Mouse (Mus musculus): ENCODE results near the gene Csn1s1. TPM values are rescaled to one million over a fixed set of nuclear protein-coding genes. Genes with fewer than 3 reads are reported as not detected.
A peak's percentile ranks its signal among the peaks of the same experiment; 100 is the strongest.

The Csn1s1 gene
- total RNA-seq (2014; rRNA removed; ENCODE audit: low replicate concordance), result not detected in 2 replicates
- polyA plus RNA-seq (2015; fragmentation: Nextera tagmentation; extraction: Ambion mirVana), result not detected in 2 replicates

DNA sequence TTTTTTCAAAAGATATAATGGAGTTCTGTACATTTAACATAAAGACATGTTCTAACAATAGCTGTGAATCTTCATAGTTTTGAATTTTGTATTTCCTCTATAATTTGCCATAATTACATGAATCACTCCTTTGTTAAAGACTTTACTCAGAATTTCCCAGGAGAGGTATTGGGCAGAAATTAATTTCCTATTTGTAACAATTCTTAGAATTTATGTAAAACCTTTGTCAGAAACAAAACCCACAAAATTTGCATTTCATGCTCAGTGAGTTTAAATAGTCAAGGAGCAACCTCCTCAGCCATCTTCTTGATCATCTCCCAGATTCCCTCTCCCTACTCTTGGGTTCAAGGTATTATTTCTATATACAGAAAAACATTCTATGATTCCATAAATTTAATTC is at the start of gene Csn1s1:
Gene Csn1s1, plus strand, starts transcription at position 301 of the 400 bp plus-strand sequence.
- no peak within 1 kb of the TSS for H3K4me2 ChIP-seq (ENCODE audit: low read depth, low read length)
- H3K27ac ChIP-seq (ENCODE audit: low read depth), result no peak within 1 kb of the TSS
- H3K36me3 ChIP-seq (replicated peaks; ENCODE audit: control insufficient read depth, insufficient read depth, low read length), result no peaks in the 10 kb centered on the region
- H3K9me3 ChIP-seq (replicated peaks; ENCODE audit: control insufficient read depth, low read length), result no peaks in the 10 kb centered on the region
- no peaks in the 10 kb centered on the region for H3K4me1 ChIP-seq (ENCODE audit: control insufficient read depth, insufficient read depth)
- TF ChIP-seq CTCF (IDR thresholded peaks at IDR 0.05; ENCODE audit: low read depth) (no peak), EP300 (IDR thresholded peaks at IDR 0.05; ENCODE audit: low read depth) (no peak)
- ATAC-seq (ENCODE audit: insufficient read depth, low read depth), result no peak
- DNase-seq (ENCODE audit: low spot score), result no peak
- no peaks in the 10 kb centered on the region for H3K27me3 ChIP-seq (ENCODE audit: control insufficient read depth, insufficient read depth, low read length)
- H3K4me3 ChIP-seq (ENCODE audit: low read depth, low read length), result no peak within 1 kb of the TSS
- no peak within 1 kb of the TSS for H3K9ac ChIP-seq (replicated peaks; ENCODE audit: low read depth, low read length)

DNA sequence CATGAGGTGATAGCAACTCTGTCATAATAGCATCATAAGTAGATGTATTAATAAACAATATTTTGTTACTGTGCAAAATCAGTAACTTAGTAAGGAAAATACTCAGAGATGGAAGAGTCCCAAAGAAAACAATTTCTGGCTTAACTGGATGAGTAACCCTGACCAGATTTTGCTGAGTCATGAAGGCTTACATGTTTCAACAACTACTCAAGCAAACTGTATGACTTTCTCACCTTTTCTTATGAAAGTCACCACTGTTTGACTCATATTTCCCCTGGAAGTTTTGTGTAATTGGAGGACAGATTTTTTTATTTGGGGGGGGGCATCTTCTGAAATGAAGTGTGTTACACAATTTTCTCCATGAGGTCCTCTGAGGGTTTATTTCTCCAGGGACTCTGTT is 43.3 kb upstream of the Csn1s1 start:
- ATAC-seq (ENCODE audit: insufficient read depth, low read depth), result no peak
- no peaks in the 10 kb centered on the region for H3K27me3 ChIP-seq (ENCODE audit: control insufficient read depth, insufficient read depth, low read length)
- H3K9me3 ChIP-seq (replicated peaks; ENCODE audit: control insufficient read depth, low read length), result no peaks in the 10 kb centered on the region
- no peak overlapping the region for H3K9ac ChIP-seq (replicated peaks; ENCODE audit: low read depth, low read length)
- H3K4me1 ChIP-seq (ENCODE audit: control insufficient read depth, insufficient read depth), result no peaks in the 10 kb centered on the region
- no peak overlapping the region for H3K27ac ChIP-seq (ENCODE audit: low read depth)
- TF ChIP-seq CTCF (IDR thresholded peaks at IDR 0.05; ENCODE audit: low read depth) (no peak), EP300 (IDR thresholded peaks at IDR 0.05; ENCODE audit: low read depth) (no peak)
- no peak overlapping the region for H3K4me2 ChIP-seq (ENCODE audit: low read depth, low read length)
- no peak overlapping the region for H3K4me3 ChIP-seq (ENCODE audit: low read depth, low read length)
- H3K36me3 ChIP-seq (replicated peaks; ENCODE audit: control insufficient read depth, insufficient read depth, low read length), result no peaks in the 10 kb centered on the region
- DNase-seq (ENCODE audit: low spot score), result no peak

DNA sequence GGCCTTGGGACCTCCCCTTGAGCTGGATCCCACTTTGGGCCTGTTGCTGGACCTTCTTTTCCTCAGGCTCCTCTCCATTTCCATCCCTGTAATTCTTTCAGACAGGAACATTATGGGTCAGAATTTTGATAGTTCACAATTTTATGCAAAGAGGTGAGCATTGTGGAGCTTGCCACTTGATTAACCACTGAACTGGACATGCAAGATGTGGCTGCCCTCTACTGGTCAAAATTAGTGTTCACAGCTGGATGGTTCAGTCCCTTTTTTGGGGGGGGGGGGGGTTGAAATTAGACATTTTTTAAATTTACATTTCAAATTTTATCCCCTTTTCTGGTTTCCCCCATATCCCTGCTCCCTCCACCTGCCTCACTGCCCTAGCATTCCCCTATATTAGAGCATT is 23.2 kb upstream of the Csn1s1 start:
- no peak overlapping the region for H3K27ac ChIP-seq (ENCODE audit: low read depth)
- ATAC-seq (ENCODE audit: insufficient read depth, low read depth), result no peak
- no peaks in the 10 kb centered on the region for H3K36me3 ChIP-seq (replicated peaks; ENCODE audit: control insufficient read depth, insufficient read depth, low read length)
- H3K27me3 ChIP-seq (ENCODE audit: control insufficient read depth, insufficient read depth, low read length), result no peaks in the 10 kb centered on the region
- no peak overlapping the region for H3K4me3 ChIP-seq (ENCODE audit: low read depth, low read length)
- H3K9me3 ChIP-seq (replicated peaks; ENCODE audit: control insufficient read depth, low read length), result no peaks in the 10 kb centered on the region
- H3K9ac ChIP-seq (replicated peaks; ENCODE audit: low read depth, low read length), result no peak overlapping the region
- no peak for DNase-seq (ENCODE audit: low spot score)
- no peak for TF ChIP-seq EP300 (IDR thresholded peaks at IDR 0.05; ENCODE audit: low read depth)
- peak; percentile 44 for TF ChIP-seq CTCF (IDR thresholded peaks at IDR 0.05; ENCODE audit: low read depth)
- H3K4me1 ChIP-seq (ENCODE audit: control insufficient read depth, insufficient read depth), result no peaks in the 10 kb centered on the region
- H3K4me2 ChIP-seq (ENCODE audit: low read depth, low read length), result no peak overlapping the region

DNA sequence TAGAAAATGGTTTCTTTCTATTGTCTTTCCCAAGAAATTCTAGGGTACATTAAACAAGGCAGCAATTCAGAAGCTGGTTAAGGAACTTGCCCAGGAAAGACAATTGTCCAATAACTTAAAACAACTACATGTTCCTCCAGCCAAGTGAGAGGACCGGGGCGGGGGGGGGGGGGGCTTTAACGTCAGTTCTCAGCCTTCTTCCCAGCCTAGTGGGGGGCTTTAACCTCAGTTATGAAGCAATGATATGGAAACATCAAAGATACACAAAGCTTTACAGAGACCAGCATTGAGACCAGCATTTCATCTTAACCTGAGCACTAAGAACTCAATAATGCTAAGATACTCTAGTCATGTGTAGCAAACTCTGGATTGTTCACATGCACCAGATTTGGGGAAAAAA is 33.5 kb downstream of the Csn1s1 start, which contains the start of gene Csn2:
Gene Csn2, minus strand, starts transcription at position 101 of the 400 bp plus-strand sequence.
- H3K9me3 ChIP-seq (replicated peaks; ENCODE audit: control insufficient read depth, low read length), result no peaks in the 10 kb centered on the region
- H3K27ac ChIP-seq (ENCODE audit: low read depth), result no peak within 1 kb of the TSS
- no peaks in the 10 kb centered on the region for H3K36me3 ChIP-seq (replicated peaks; ENCODE audit: control insufficient read depth, insufficient read depth, low read length)
- TF ChIP-seq EP300 (IDR thresholded peaks at IDR 0.05; ENCODE audit: low read depth) (no peak), CTCF (IDR thresholded peaks at IDR 0.05; ENCODE audit: low read depth) (no peak)
- no peak within 1 kb of the TSS for H3K4me3 ChIP-seq (ENCODE audit: low read depth, low read length)
- 38% methylated on average over 3 of the region's 3 CpGs for WGBS
- no peak within 1 kb of the TSS for H3K4me2 ChIP-seq (ENCODE audit: low read depth, low read length)
- DNase-seq (ENCODE audit: low spot score) (no peak), ATAC-seq (ENCODE audit: insufficient read depth, low read depth) (no peak)
- no peaks in the 10 kb centered on the region for H3K27me3 ChIP-seq (ENCODE audit: control insufficient read depth, insufficient read depth, low read length)
- no peaks in the 10 kb centered on the region for H3K4me1 ChIP-seq (ENCODE audit: control insufficient read depth, insufficient read depth)
- H3K9ac ChIP-seq (replicated peaks; ENCODE audit: low read depth, low read length), result no peak within 1 kb of the TSS

DNA sequence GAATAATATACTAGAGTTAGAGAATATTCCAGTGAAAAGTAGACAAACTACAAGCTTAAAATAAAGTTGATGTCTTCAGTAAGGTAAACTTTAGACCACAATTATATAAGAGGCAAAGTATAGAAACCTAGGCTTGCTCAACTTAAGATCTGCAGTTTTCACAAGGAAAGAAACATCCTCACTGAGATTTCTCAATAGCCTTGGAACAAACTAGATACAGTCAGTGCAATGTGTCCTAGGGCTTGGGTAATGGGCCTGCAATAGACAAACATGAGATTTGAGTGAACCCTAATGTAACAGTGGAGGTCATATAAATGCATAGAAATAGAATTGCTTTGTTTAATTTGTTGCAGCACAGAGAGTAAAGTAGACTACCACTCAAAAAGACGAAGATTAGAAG is 39.9 kb downstream of the Csn1s1 start:
- H3K4me3 ChIP-seq (ENCODE audit: low read depth, low read length), result no peak overlapping the region
- no peak overlapping the region for H3K27ac ChIP-seq (ENCODE audit: low read depth)
- H3K36me3 ChIP-seq (replicated peaks; ENCODE audit: control insufficient read depth, insufficient read depth, low read length), result no peaks in the 10 kb centered on the region
- no peaks in the 10 kb centered on the region for H3K9me3 ChIP-seq (replicated peaks; ENCODE audit: control insufficient read depth, low read length)
- no peak for ATAC-seq (ENCODE audit: insufficient read depth, low read depth)
- DNase-seq (ENCODE audit: low spot score), result no peak
- no peaks in the 10 kb centered on the region for H3K4me1 ChIP-seq (ENCODE audit: control insufficient read depth, insufficient read depth)
- no peaks in the 10 kb centered on the region for H3K27me3 ChIP-seq (ENCODE audit: control insufficient read depth, insufficient read depth, low read length)
- TF ChIP-seq EP300 (IDR thresholded peaks at IDR 0.05; ENCODE audit: low read depth), result no peak
- no peak for TF ChIP-seq CTCF (IDR thresholded peaks at IDR 0.05; ENCODE audit: low read depth)
- 48% methylated on average over 1 of the region's 1 CpGs for WGBS
- no peak overlapping the region for H3K9ac ChIP-seq (replicated peaks; ENCODE audit: low read depth, low read length)
- H3K4me2 ChIP-seq (ENCODE audit: low read depth, low read length), result no peak overlapping the region

Other genes starting within 250 kb of the Csn1s1 start
- gene Ugt2b38, start 242.0 kb upstream of the Csn1s1 start, total RNA-seq (2014; rRNA removed; ENCODE audit: low replicate concordance), result not detected in 2 replicates
- not detected in 2 replicates for gene Ugt2b38, start 242.0 kb upstream of the Csn1s1 start, polyA plus RNA-seq (2015; fragmentation: Nextera tagmentation; extraction: Ambion mirVana)
- gene Ugt2a2, start 183.9 kb upstream of the Csn1s1 start, total RNA-seq (2014; rRNA removed; ENCODE audit: low replicate concordance), result not detected in 2 replicates
- not detected in 2 replicates for gene Ugt2a2, start 183.9 kb upstream of the Csn1s1 start, polyA plus RNA-seq (2015; fragmentation: Nextera tagmentation; extraction: Ambion mirVana)
- not detected in 2 replicates for gene Gm43638, start 179.4 kb upstream of the Csn1s1 start, total RNA-seq (2014; rRNA removed; ENCODE audit: low replicate concordance)
- gene Gm43638, start 179.4 kb upstream of the Csn1s1 start, polyA plus RNA-seq (2015; fragmentation: Nextera tagmentation; extraction: Ambion mirVana), result not detected in 2 replicates
- not detected in 2 replicates for gene Ugt2a1, start 175.3 kb upstream of the Csn1s1 start, total RNA-seq (2014; rRNA removed; ENCODE audit: low replicate concordance)
- not detected in 2 replicates for gene Ugt2a1, start 175.3 kb upstream of the Csn1s1 start, polyA plus RNA-seq (2015; fragmentation: Nextera tagmentation; extraction: Ambion mirVana)
- gene Sult1b1, start 128.0 kb upstream of the Csn1s1 start, total RNA-seq (2014; rRNA removed; ENCODE audit: low replicate concordance), result not detected in 2 replicates
- gene Sult1b1, start 128.0 kb upstream of the Csn1s1 start, polyA plus RNA-seq (2015; fragmentation: Nextera tagmentation; extraction: Ambion mirVana), result not detected in 2 replicates
- gene Sult1d1, start 97.2 kb upstream of the Csn1s1 start, total RNA-seq (2014; rRNA removed; ENCODE audit: low replicate concordance), result not detected in 2 replicates
- gene Sult1d1, start 97.2 kb upstream of the Csn1s1 start, polyA plus RNA-seq (2015; fragmentation: Nextera tagmentation; extraction: Ambion mirVana), result not detected in 2 replicates
- gene Sult1e1, start 74.6 kb upstream of the Csn1s1 start, total RNA-seq (2014; rRNA removed; ENCODE audit: low replicate concordance), result not detected in 2 replicates
- gene Sult1e1, start 74.6 kb upstream of the Csn1s1 start, polyA plus RNA-seq (2015; fragmentation: Nextera tagmentation; extraction: Ambion mirVana), result not detected in 2 replicates
- not detected in 2 replicates for gene Csn2, start 33.4 kb downstream of the Csn1s1 start, total RNA-seq (2014; rRNA removed; ENCODE audit: low replicate concordance)
- not detected in 2 replicates for gene Csn2, start 33.4 kb downstream of the Csn1s1 start, polyA plus RNA-seq (2015; fragmentation: Nextera tagmentation; extraction: Ambion mirVana)
- not detected in 2 replicates for gene Csn1s2a, start 108.4 kb downstream of the Csn1s1 start, total RNA-seq (2014; rRNA removed; ENCODE audit: low replicate concordance)
- not detected in 2 replicates for gene Csn1s2a, start 108.4 kb downstream of the Csn1s1 start, polyA plus RNA-seq (2015; fragmentation: Nextera tagmentation; extraction: Ambion mirVana)
- not detected in 2 replicates for gene Csn1s2b, start 141.9 kb downstream of the Csn1s1 start, total RNA-seq (2014; rRNA removed; ENCODE audit: low replicate concordance)
- not detected in 2 replicates for gene Csn1s2b, start 141.9 kb downstream of the Csn1s1 start, polyA plus RNA-seq (2015; fragmentation: Nextera tagmentation; extraction: Ambion mirVana)
- gene Prr27, start 159.5 kb downstream of the Csn1s1 start, total RNA-seq (2014; rRNA removed; ENCODE audit: low replicate concordance), result not detected in 2 replicates
- gene Prr27, start 159.5 kb downstream of the Csn1s1 start, polyA plus RNA-seq (2015; fragmentation: Nextera tagmentation; extraction: Ambion mirVana), result not detected in 2 replicates
- not detected in 2 replicates for gene Odam, start 218.8 kb downstream of the Csn1s1 start, total RNA-seq (2014; rRNA removed; ENCODE audit: low replicate concordance)
- gene Odam, start 218.8 kb downstream of the Csn1s1 start, polyA plus RNA-seq (2015; fragmentation: Nextera tagmentation; extraction: Ambion mirVana), result not detected in 2 replicates